Mouse (Mus musculus) lung, postnatal 0 days (tissue): ENCODE data around the gene Rbpjl.

Source experiments
- CTCF ChIP-seq: IDR thresholded peaks from 2 replicates; pipeline ENCODE4 v1.5.1; 2016; ENCODE audit warnings: antibody characterized with exemption, mild to moderate bottlenecking
- EP300 ChIP-seq: IDR thresholded peaks from 2 replicates; pipeline ENCODE4 v1.6.1; 2016; ENCODE audit warnings: antibody characterized with exemption, mild to moderate bottlenecking, control low read depth

- no peak for TF ChIP-seq CTCF
- no peak for TF ChIP-seq EP300
Measured at GRCm38 (mm10) chr2:164424406-164424805, 21.5 kb downstream of the Rbpjl start.
